Mouse (Mus musculus): ENCODE measurements around the gene Nmnat3. TPM values are rescaled to one million over a fixed set of nuclear protein-coding genes. Genes with fewer than 3 reads are reported as not detected.

Gene Nmnat3
- polyA plus RNA-seq, 1 experiment from 2014 or later = 12.8 TPM

DNA sequence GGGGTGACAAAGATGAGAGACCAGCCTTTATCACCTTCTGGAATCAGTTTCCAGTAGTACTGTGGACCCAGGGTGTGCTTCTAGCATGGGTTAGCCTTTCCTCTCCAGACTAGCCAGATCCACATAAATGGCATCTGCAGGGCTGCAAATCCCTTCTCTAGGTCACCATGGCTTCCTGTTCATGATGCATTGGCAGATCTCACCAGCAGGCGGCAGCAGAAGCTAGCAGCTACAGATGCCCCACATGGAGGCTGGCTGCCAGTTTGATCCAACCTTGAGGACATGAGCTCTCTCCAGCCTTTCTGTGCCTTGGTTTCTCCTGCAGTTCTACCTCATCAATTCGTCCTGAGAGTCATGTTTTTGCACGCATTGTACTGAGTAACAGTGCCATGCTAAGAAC, 121.9 kb downstream of the Nmnat3 start:
- H3K27me3 ChIP-seq (replicated peaks; ENCODE audit: control insufficient read depth, insufficient read depth, low read length) = no peaks in the 10 kb centered on the region
- H3K9ac ChIP-seq (ENCODE audit: low read length) = no peak overlapping the region
- 31% methylated on average over 3 of the region's 3 CpGs for WGBS
- H3K9me3 ChIP-seq (ENCODE audit: control insufficient read depth, low read length) = no peaks in the 10 kb centered on the region
- no peak overlapping the region for H3K4me3 ChIP-seq (ENCODE audit: low read depth, low read length)
- DNase-seq (ENCODE audit: low spot score) = peak; percentile 85
- H3K27ac ChIP-seq (ENCODE audit: low read depth) = no peak overlapping the region
- no peaks in the 10 kb centered on the region for H3K4me1 ChIP-seq (replicated peaks; ENCODE audit: control insufficient read depth, insufficient read depth, low read length)
- no peaks in the 10 kb centered on the region for H3K36me3 ChIP-seq (ENCODE audit: control insufficient read depth, insufficient read depth, low read length)
- ATAC-seq (replicated peaks; ENCODE audit: low FRiP score, low TSS enrichment, low read depth) = no peak
- H3K4me2 ChIP-seq (ENCODE audit: low read length) = no peak overlapping the region

DNA sequence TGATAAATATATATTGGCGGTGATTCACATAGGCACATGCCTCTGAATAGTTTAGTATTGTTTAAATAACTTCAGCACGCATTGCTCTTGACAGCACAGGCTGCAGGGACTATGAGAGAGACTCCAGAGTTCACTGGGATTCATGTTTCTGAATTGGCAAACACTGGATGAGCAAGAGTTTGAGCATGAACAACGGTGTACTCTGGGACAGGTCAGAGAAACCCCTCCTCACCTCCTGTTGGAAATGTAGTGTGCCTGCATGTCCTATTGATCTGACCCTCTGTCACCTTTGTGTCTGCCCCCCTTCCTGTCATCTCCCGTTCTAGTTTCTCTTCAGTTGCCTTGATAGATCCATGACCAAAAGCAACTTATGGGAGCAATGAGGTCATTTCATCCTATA, 128.2 kb downstream of the Nmnat3 start:
- no peaks in the 10 kb centered on the region for H3K4me1 ChIP-seq (replicated peaks; ENCODE audit: control insufficient read depth, insufficient read depth, low read length)
- 78% methylated on average over 4 of the region's 4 CpGs for WGBS
- ATAC-seq (replicated peaks; ENCODE audit: low FRiP score, low TSS enrichment, low read depth) (no peak), DNase-seq (ENCODE audit: low spot score) (no peak)
- H3K27ac ChIP-seq (ENCODE audit: low read depth) = no peak overlapping the region
- no peaks in the 10 kb centered on the region for H3K27me3 ChIP-seq (replicated peaks; ENCODE audit: control insufficient read depth, insufficient read depth, low read length)
- no peak overlapping the region for H3K9ac ChIP-seq (ENCODE audit: low read length)
- H3K36me3 ChIP-seq (ENCODE audit: control insufficient read depth, insufficient read depth, low read length) = no peaks in the 10 kb centered on the region
- no peaks in the 10 kb centered on the region for H3K9me3 ChIP-seq (ENCODE audit: control insufficient read depth, low read length)
- H3K4me3 ChIP-seq (ENCODE audit: low read depth, low read length) = no peak overlapping the region
- H3K4me2 ChIP-seq (ENCODE audit: low read length) = no peak overlapping the region

DNA sequence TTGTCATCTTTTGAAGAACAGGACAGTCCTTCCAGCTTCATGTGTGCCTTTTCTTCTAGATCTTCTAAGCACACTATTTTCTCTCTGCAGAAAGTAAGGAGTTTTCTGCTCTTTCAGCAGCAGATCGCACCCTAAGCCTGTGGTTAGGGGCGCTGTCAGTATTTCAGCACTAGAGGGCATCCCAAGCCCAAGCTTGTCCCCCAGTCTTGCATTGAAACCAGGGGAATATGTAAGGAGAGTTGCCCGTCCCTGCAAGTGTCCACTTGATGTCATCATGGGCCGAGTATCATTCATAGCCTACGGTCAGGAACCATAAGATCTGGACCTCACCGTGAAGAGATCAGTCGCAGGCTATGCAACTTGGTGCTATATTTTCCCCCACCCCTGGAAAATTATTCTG, 130.7 kb downstream of the Nmnat3 start:
- Histone ChIP-seq H3K4me1 (replicated peaks; ENCODE audit: control insufficient read depth, insufficient read depth, low read length) (no peaks in the 10 kb centered on the region), H3K27me3 (replicated peaks; ENCODE audit: control insufficient read depth, insufficient read depth, low read length) (no peaks in the 10 kb centered on the region)
- no peak for DNase-seq (ENCODE audit: low spot score)

DNA sequence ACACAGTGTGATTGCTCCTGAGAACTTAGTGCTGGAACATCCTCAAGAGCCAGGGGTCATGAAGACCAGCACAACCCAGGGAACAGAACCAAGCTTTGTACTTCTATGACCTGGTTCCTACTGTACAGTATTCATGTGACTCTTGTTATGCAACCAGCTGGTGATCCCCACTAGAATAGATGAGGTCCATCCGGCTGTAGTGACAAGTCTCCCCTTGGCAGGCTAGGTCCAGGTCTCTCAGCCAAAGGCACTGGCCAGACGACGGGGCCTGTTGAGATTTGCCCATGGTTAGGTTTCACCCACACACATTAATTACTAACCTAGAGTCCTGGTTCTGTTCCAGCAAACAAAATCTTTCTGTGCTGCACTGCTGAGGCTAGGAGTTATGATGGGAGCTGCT, 131.1 kb downstream of the Nmnat3 start:
- H3K4me2 ChIP-seq (ENCODE audit: low read length) = no peak overlapping the region
- WGBS = 92% methylated on average over 3 of the region's 3 CpGs
- no peaks in the 10 kb centered on the region for H3K4me1 ChIP-seq (replicated peaks; ENCODE audit: control insufficient read depth, insufficient read depth, low read length)
- H3K4me3 ChIP-seq (ENCODE audit: low read depth, low read length) = no peak overlapping the region
- H3K27me3 ChIP-seq (replicated peaks; ENCODE audit: control insufficient read depth, insufficient read depth, low read length) = no peaks in the 10 kb centered on the region
- H3K27ac ChIP-seq (ENCODE audit: low read depth) = no peak overlapping the region
- H3K9ac ChIP-seq (ENCODE audit: low read length) = no peak overlapping the region
- ATAC-seq (replicated peaks; ENCODE audit: low FRiP score, low TSS enrichment, low read depth) (0 out of 2 replicates have a peak, but pooled peaks have one; percentile 12), DNase-seq (ENCODE audit: low spot score) (no peak)
- H3K9me3 ChIP-seq (ENCODE audit: control insufficient read depth, low read length) = no peaks in the 10 kb centered on the region
- no peaks in the 10 kb centered on the region for H3K36me3 ChIP-seq (ENCODE audit: control insufficient read depth, insufficient read depth, low read length)

More for the DNA sequence above, 130.7 kb downstream of the Nmnat3 start:
- WGBS = 38% methylated on average over 7 of the region's 7 CpGs
- Histone ChIP-seq H3K4me2 (ENCODE audit: low read length) (no peak overlapping the region), H3K4me3 (ENCODE audit: low read depth, low read length) (no peak overlapping the region), H3K27ac (ENCODE audit: low read depth) (no peak overlapping the region), H3K36me3 (ENCODE audit: control insufficient read depth, insufficient read depth, low read length) (no peaks in the 10 kb centered on the region), H3K9me3 (ENCODE audit: control insufficient read depth, low read length) (no peaks in the 10 kb centered on the region), H3K9ac (ENCODE audit: low read length) (no peak overlapping the region)
- ATAC-seq (replicated peaks; ENCODE audit: low FRiP score, low TSS enrichment, low read depth) = 0 out of 2 replicates have a peak, but pooled peaks have one; percentile 53

DNA sequence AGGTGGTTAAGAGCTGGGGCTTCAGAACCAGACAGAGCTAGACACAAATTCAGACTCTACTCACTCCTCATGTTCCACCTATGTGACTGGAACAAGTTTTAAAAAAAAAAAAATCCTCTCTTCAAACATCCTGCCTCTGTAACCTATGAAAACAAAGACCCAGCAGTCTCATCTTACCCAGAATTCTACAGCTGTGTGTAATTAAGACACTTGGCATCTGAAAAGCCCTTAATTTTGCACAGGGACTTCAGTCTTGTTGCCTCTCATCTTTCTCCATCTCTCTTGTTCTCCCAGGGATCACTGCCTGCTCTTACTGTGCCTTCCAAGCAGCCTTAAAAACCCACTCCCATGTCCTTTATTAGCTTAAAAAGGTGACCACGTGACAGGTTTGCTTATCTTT, 133.4 kb downstream of the Nmnat3 start:
- ATAC-seq (replicated peaks; ENCODE audit: low FRiP score, low TSS enrichment, low read depth) (no peak), DNase-seq (ENCODE audit: low spot score) (no peak)
- H3K9me3 ChIP-seq (ENCODE audit: control insufficient read depth, low read length) = no peaks in the 10 kb centered on the region
- 69% methylated on average over 1 of the region's 1 CpGs for WGBS
- no peaks in the 10 kb centered on the region for H3K36me3 ChIP-seq (ENCODE audit: control insufficient read depth, insufficient read depth, low read length)
- H3K4me2 ChIP-seq (ENCODE audit: low read length) = no peak overlapping the region
- H3K27me3 ChIP-seq (replicated peaks; ENCODE audit: control insufficient read depth, insufficient read depth, low read length) = no peaks in the 10 kb centered on the region
- peaks cover 11% of the 10 kb centered on the region; the same call in 1 of the 2 replicates for H3K4me1 ChIP-seq (replicated peaks; ENCODE audit: control insufficient read depth, insufficient read depth, low read length)
- H3K4me3 ChIP-seq (ENCODE audit: low read depth, low read length) = no peak overlapping the region
- no peak overlapping the region for H3K27ac ChIP-seq (ENCODE audit: low read depth)
- no peak overlapping the region for H3K9ac ChIP-seq (ENCODE audit: low read length)

DNA sequence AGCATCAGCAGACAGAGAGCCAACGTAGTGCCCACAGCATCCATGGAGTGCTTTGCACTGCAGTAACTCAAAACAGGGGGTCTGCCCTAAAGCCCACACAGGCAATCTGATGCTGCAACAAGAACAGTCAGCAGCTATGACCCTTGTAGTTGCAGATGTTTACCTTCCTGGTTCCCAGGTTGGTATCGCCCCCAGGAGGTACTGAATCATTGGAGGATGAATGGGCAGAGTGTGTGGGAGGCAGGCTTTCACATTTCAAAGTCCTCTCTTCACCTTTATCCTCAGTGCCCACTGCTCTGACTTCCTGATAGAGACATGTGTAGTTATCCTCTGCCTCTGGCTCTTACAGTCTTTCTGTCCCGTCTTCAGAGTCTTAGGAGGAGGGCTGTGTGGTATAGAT, 134.7 kb downstream of the Nmnat3 start:
- H3K4me3 ChIP-seq (ENCODE audit: low read depth, low read length) = no peak overlapping the region
- WGBS = 47% methylated on average over 3 of the region's 3 CpGs
- DNase-seq (ENCODE audit: low spot score) (no peak), ATAC-seq (replicated peaks; ENCODE audit: low FRiP score, low TSS enrichment, low read depth) (no peak)
- H3K27me3 ChIP-seq (replicated peaks; ENCODE audit: control insufficient read depth, insufficient read depth, low read length) = no peaks in the 10 kb centered on the region
- no peak overlapping the region for H3K27ac ChIP-seq (ENCODE audit: low read depth)
- peaks cover 22% of the 10 kb centered on the region for H3K4me1 ChIP-seq (replicated peaks; ENCODE audit: control insufficient read depth, insufficient read depth, low read length)
- H3K9ac ChIP-seq (ENCODE audit: low read length) = no peak overlapping the region
- no peaks in the 10 kb centered on the region for H3K36me3 ChIP-seq (ENCODE audit: control insufficient read depth, insufficient read depth, low read length)
- H3K9me3 ChIP-seq (ENCODE audit: control insufficient read depth, low read length) = no peaks in the 10 kb centered on the region
- no peak overlapping the region for H3K4me2 ChIP-seq (ENCODE audit: low read length)

DNA sequence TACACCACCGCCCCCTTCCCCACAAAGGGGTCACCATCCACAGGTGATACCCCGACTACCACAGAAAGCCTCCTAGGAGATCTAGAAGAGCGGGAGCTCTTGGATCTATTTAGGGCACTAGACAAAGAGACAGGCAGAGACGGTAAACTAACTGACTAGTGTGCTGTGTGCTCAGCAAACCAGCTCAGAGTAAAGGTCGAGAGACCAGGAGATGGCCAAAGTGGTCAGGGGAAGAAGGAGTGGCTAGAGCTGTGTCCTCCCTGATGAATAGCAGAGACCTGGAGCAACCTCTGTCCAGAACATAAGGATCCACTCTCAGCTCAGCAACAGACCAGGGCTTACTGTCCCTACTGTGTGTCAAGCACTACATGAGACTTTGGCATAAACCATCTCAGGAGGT, 135.4 kb downstream of the Nmnat3 start, which contains the start of gene Rbp1:
Rbp1 (plus strand) TSS at position 306 of the 400 bp plus-strand sequence.
- no peak within 1 kb of the TSS for H3K9ac ChIP-seq (ENCODE audit: low read length)
- 69% methylated on average over 5 of the region's 5 CpGs for WGBS
- no peaks in the 10 kb centered on the region for H3K36me3 ChIP-seq (ENCODE audit: control insufficient read depth, insufficient read depth, low read length)
- H3K27me3 ChIP-seq (replicated peaks; ENCODE audit: control insufficient read depth, insufficient read depth, low read length) = no peaks in the 10 kb centered on the region
- ATAC-seq (replicated peaks; ENCODE audit: low FRiP score, low TSS enrichment, low read depth) (no peak), DNase-seq (ENCODE audit: low spot score) (no peak)
- H3K27ac ChIP-seq (ENCODE audit: low read depth) = no peak within 1 kb of the TSS
- peaks cover 29% of the 10 kb centered on the region for H3K4me1 ChIP-seq (replicated peaks; ENCODE audit: control insufficient read depth, insufficient read depth, low read length)
- no peak within 1 kb of the TSS for H3K4me2 ChIP-seq (ENCODE audit: low read length)
- H3K9me3 ChIP-seq (ENCODE audit: control insufficient read depth, low read length) = no peaks in the 10 kb centered on the region
- H3K4me3 ChIP-seq (ENCODE audit: low read depth, low read length) = no peak within 1 kb of the TSS

DNA sequence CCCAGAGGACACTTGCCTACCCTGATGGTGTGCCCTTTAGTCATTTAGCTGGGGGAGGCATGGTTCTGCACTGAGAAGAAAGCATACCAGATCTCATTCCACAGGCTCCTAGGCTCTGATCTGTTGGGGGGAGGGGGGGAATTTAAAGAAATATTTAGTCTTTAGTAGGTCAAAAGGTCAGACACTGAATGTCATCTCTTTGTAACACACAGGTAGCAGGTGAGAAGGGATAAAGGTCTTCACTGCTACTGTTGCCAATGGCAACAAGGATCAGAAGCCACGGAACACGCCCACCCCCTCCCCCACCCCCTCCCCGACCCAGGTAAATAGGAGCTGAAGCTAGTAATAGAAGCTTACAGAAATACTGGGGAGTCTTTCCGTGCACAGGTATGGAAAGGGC, 136.5 kb downstream of the Nmnat3 start:
- H3K4me2 ChIP-seq (ENCODE audit: low read length) = peak overlapping the region; percentile 76; the same call in 1 of the 2 replicates
- H3K27me3 ChIP-seq (replicated peaks; ENCODE audit: control insufficient read depth, insufficient read depth, low read length) = no peaks in the 10 kb centered on the region
- H3K4me1 ChIP-seq (replicated peaks; ENCODE audit: control insufficient read depth, insufficient read depth, low read length) = peaks cover 38% of the 10 kb centered on the region
- no peaks in the 10 kb centered on the region for H3K9me3 ChIP-seq (ENCODE audit: control insufficient read depth, low read length)
- H3K9ac ChIP-seq (ENCODE audit: low read length) = no peak overlapping the region
- WGBS = 7% methylated on average over 4 of the region's 4 CpGs
- DNase-seq (ENCODE audit: low spot score) (no peak), ATAC-seq (replicated peaks; ENCODE audit: low FRiP score, low TSS enrichment, low read depth) (no peak)
- H3K4me3 ChIP-seq (ENCODE audit: low read depth, low read length) = peak overlapping the region; percentile 70; the same call in 1 of the 2 replicates
- no peaks in the 10 kb centered on the region for H3K36me3 ChIP-seq (ENCODE audit: control insufficient read depth, insufficient read depth, low read length)
- no peak overlapping the region for H3K27ac ChIP-seq (ENCODE audit: low read depth)

DNA sequence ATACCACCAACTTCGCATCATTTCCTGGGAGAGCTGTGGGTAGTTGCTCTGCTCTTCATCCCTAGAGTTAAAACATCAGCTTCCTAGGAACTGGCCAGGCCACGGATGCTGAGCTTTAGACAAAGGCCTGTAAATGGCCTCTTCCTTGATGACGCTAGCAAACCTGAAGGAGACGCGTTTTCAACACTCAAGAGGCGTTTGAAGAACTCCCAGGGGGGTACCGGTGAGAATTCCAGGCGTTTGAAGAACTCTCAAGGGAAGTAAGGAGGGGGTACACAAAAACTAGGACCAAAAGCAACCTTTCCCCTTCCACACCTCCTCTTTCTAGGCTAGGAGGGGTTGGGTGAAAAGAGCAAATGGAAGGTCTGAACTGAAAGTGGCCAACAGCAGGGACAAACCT, 137.1 kb downstream of the Nmnat3 start:
- peak overlapping the region; percentile 70 for H3K4me3 ChIP-seq (ENCODE audit: low read depth, low read length)
- no peaks in the 10 kb centered on the region for H3K9me3 ChIP-seq (ENCODE audit: control insufficient read depth, low read length)
- no peaks in the 10 kb centered on the region for H3K36me3 ChIP-seq (ENCODE audit: control insufficient read depth, insufficient read depth, low read length)
- peak; percentile 77 for DNase-seq (ENCODE audit: low spot score)
- H3K4me2 ChIP-seq (ENCODE audit: low read length) = peak overlapping the region; percentile 76
- peak; percentile 13; the same call in 1 of the 2 replicates for ATAC-seq (replicated peaks; ENCODE audit: low FRiP score, low TSS enrichment, low read depth)
- 3% methylated on average over 8 of the region's 8 CpGs for WGBS
- H3K4me1 ChIP-seq (replicated peaks; ENCODE audit: control insufficient read depth, insufficient read depth, low read length) = peaks cover 44% of the 10 kb centered on the region
- H3K27me3 ChIP-seq (replicated peaks; ENCODE audit: control insufficient read depth, insufficient read depth, low read length) = no peaks in the 10 kb centered on the region
- no peak overlapping the region for H3K27ac ChIP-seq (ENCODE audit: low read depth)
- H3K9ac ChIP-seq (ENCODE audit: low read length) = peak overlapping the region; percentile 22; the same call in 1 of the 2 replicates

All from intestine, embryonic 14.5 days (tissue).